Mouse (Mus musculus) R1 (cell line): ENCODE data around the gene Aspscr1.

Experiments
- DNase-seq: peaks from one replicate; pipeline ENCODE4 v3.0.0-alpha.2; 2018; ENCODE audit warnings: low read depth, low spot score

The Aspscr1 gene

DNA sequence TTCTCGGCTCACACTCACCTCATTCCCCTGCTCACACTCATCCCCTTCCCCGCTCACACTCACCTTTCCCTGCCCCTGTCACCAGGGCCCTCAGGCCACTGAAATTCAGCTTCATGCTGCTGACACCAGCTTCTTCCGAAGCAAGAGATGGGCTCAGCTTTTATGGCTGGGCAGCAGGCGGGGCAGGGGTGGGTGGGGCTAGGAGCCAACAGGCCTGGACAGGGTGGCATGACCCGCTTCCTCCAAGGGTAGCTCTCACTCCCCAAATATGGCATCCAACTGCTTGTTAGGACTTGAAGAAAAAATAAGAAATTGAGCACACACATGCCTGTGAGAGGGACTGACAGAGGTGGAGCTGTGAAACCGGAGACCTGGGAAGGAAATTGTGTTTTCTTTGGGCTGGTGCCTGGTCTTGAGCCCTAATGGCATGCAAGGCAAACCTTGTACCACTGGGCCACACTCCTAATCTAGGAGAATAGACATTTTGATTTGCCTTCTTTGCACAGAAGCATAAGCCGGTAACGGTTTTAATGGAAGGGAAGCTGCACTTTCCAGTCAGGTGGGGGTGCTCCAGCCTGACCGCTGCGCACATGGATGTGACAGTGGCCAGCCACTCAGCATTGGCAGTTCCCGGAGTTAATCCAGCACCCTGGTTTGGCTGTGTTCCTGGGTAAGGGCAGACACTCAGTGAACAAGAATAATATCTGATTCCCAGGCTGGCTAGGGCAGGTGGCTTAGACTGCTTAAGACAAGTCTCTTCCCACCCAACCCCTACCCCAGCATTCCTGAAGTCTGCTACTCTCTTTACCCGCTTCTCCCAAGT is 59.3 kb downstream of the Aspscr1 start, which contains the start of gene Cbr2:
Cbr2 (minus strand) TSS at position 257 of the 823 bp plus-strand sequence.
- DNase-seq: no peak

DNA sequence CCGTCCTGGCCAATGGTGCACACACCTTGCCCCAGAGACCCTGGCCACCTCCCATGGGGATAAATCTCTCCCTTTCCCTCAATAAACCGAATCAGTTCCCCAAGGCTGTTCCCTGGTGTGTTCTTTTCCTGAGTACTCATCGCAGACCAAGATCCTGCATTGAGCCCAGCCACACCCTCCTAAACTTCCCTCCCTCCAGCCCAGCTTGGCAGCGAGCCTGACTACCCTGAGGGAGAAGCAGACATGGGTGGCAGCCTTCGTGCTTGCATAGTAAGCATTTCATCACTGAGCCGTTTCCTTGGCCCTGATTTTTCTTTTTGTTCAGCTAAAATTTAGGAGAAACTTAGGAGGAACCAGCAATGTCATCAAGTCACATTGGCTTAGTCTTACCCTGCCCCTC is 60.7 kb downstream of the Aspscr1 start:
- DNase-seq: no peak

DNA sequence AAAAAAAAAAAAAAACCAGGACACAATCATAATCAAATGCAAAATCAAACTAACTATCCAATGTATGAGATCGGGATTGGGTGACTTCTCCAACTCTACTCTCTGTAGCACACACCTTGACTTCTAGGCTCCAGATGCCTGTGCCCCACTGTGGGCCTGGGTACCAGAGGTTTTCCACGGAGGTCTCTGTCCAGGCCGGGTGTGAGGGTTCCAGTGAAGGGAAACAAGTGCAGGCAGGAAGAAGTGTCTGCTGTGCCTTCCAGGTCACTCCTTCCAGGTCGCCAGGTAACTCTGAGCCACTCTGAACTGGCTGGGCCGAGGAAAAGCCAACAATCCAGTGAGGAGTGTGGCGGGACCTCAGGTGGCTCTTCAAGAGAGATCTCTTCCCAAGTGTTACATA is 63.7 kb downstream of the Aspscr1 start:
- DNase-seq: no peak

DNA sequence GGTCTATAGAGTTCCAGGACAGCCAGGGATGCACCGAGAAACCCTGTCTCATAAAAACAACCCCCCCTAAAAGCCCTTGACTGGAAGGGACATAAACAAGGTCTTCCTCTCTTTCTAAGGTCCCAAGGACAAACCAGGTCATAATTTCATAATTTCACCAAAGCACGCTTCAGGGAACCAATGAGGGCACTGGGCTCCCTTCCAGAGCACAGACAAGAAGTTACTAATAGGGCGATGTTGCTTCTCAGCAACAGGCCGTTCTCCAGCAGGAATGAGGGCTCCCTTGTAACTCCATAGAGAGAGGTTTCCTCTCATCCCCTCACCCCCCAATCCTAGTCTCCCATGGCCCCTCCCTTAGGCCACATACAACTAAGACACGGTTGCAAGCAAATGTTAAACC is 68.2 kb downstream of the Aspscr1 start:
- DNase-seq: no peak

- no peak for DNase-seq
These were observed 71.4 kb downstream of the Aspscr1 start for GRCm38 (mm10) chr11:120744121-120744701.

- no peak for DNase-seq
These were observed 75.2 kb downstream of the Aspscr1 start for GRCm38 (mm10) chr11:120747974-120748373.

DNA sequence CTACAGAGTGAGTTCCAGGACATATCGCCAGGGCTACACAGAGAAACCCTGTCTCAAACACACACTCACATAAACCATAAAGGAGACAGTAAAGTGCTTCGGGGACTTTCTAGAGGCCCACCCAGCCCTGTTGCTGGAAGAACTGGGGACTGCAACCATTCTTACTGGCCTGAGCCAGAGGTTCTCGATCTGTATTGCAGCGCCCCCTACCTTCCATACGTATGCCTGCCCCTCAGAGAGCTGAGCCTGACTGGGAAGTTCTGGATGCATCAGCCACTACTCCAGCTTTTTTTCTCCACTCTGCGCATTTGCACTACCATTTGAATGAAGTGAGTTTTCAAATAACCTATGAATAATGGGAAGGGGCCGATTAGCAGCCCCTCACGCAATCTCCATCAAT is 76.7 kb downstream of the Aspscr1 start:
- DNase-seq: peak; percentile 80

DNA sequence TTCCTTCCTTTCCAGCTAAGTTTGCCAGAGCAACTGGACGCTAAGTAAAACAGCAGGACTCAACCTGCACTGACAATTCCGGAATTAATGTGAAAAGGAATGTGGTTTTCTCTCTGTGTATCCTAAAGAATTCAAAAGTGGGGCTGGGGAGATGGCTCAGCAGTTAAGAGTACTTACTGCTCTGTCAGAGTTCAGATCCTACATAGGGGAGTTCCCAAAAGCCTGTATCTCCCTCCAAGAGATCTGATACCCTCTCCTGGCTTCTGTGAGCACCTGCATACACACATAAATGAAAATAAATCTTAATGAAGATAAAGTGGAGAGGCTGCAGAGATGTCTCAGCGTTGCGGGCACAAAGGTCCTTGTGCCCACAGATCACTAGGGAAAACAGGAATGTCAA is 78.8 kb downstream of the Aspscr1 start:
- DNase-seq: no peak
